Mouse (Mus musculus) spleen, postnatal 4 days (tissue): Measurements from ENCODE around the gene Tnfsf15.
A peak's percentile ranks its signal among the peaks of the same experiment; 100 is the strongest.

ENCODE experiments used
- DNase-seq, 2 experiments: peaks; one replicate each; pipeline ENCODE4 v3.0.0; 2022; ENCODE audit warnings: low spot score in 2 of 2

Tnfsf15 gene

GRCm38 (mm10) chr4:63742101-63742500 lies 2.8 kb downstream of the Tnfsf15 start:
- DNase-seq = no peak

GRCm38 (mm10) chr4:63740761-63741160 lies 4.2 kb downstream of the Tnfsf15 start:
- no peak for DNase-seq

GRCm38 (mm10) chr4:63740001-63740400 lies 4.9 kb downstream of the Tnfsf15 start:
- DNase-seq = no peak

GRCm38 (mm10) chr4:63739524-63739923 lies 5.4 kb downstream of the Tnfsf15 start:
- no peak for DNase-seq

GRCm38 (mm10) chr4:63738364-63738997 lies 6.4 kb downstream of the Tnfsf15 start:
- DNase-seq = no peak

GRCm38 (mm10) chr4:63731299-63731698 lies 13.6 kb downstream of the Tnfsf15 start:
- DNase-seq = no peak

GRCm38 (mm10) chr4:63726727-63727126 lies 18.2 kb downstream of the Tnfsf15 start:
- no peak for DNase-seq

- no peak for DNase-seq
Measured at GRCm38 (mm10) chr4:63725981-63726380, 18.9 kb downstream of the Tnfsf15 start.

- DNase-seq = no peak
Measured at GRCm38 (mm10) chr4:63717922-63718643, 26.8 kb downstream of the Tnfsf15 start.

GRCm38 (mm10) chr4:63711886-63712285 lies 33.0 kb downstream of the Tnfsf15 start:
- DNase-seq = no peak

GRCm38 (mm10) chr4:63710431-63711220 lies 34.3 kb downstream of the Tnfsf15 start:
- DNase-seq = no peak

- DNase-seq = no peak
Measured at GRCm38 (mm10) chr4:63706279-63706971, 38.5 kb downstream of the Tnfsf15 start.

GRCm38 (mm10) chr4:63704232-63704631 lies 40.7 kb downstream of the Tnfsf15 start:
- DNase-seq = no peak

- DNase-seq = no peak
Measured at GRCm38 (mm10) chr4:63703686-63704085, 41.2 kb downstream of the Tnfsf15 start.

GRCm38 (mm10) chr4:63702006-63702704 lies 42.8 kb downstream of the Tnfsf15 start:
- no peak for DNase-seq

- DNase-seq = no peak
Measured at GRCm38 (mm10) chr4:63699749-63700148, 45.2 kb downstream of the Tnfsf15 start.

GRCm38 (mm10) chr4:63696921-63697320 lies 48.0 kb downstream of the Tnfsf15 start:
- DNase-seq = no peak

- no peak for DNase-seq
Measured at GRCm38 (mm10) chr4:63692351-63692750, 52.6 kb downstream of the Tnfsf15 start.

- DNase-seq = no peak
Measured at GRCm38 (mm10) chr4:63687429-63687828, 57.5 kb downstream of the Tnfsf15 start.

- DNase-seq = peak in 1 of 2 experiments; percentile 15
Measured at GRCm38 (mm10) chr4:63686157-63686556, 58.8 kb downstream of the Tnfsf15 start.

GRCm38 (mm10) chr4:63685253-63685525 lies 59.7 kb downstream of the Tnfsf15 start:
- no peak for DNase-seq
